Mouse (Mus musculus) frontal cortex, postnatal 36 days (tissue): ENCODE results near the gene Cep68.

Experiments used
- DNase-seq, 2 experiments: peaks; one replicate each; pipeline ENCODE4 v3.0.0; 2022; ENCODE audit warnings: low spot score in 2 of 2

The Cep68 gene

DNA sequence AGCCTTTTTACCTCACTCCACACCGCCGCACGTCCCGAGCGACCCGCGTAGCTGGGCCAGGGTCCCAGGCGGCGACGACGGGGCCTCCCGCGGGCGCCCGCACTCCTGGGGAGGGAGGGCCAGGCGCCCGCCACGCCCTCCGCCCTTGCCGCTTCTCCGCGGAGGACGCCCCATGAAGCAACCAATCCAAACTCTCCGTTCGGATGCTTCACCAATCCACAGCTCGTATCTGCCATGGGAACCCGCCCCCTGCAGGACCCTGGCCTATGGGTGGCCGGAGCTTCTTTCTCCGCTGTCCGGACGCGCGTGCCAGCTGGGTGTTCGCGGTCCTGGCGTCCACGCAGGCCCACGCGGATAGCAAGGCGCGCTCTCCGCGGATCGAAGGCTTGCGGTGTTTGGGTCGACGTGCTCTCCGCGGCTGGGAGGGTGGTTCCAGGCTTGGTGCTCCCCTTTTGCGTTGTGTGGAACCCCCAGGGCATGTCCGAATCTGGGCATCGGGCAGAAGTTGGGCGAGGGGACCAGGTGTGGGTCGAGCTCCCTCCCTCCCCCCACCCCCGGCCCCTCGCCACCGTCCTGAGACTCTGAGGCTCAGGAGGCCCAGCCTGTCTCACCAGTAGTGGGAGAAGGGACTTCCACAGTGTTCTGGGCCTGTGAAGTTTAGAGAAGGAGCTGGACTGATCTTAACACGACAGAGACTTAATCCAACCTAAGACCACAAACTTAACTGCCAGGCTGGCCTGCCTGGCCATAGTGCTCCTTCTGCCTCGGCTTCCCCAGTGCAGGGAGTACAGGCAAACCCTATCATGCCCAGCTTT, at the start of gene Cep68:
TSS of gene Cep68 (minus strand) at position 134 of the 815 bp plus-strand sequence.
- DNase-seq: peak; percentile 94 to 96

DNA sequence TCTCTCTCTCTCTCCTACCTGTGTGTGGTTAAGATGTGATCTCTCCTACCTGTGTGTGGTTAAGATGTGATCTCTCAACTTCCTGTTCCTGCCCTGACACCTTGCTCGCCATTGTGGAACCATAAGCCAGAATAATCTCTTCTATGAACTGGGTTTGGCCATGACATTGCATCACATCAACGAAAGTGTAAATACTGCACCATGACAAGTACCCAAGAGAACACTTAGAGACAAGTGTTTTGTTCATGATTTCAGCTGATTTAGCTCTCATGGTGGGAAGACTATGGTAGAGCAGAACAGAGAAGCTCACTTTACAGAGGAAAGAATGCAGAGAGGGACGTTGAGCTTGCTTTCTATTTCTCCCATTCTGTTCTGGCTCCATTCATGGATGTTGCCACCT, 35.2 kb upstream of the Cep68 start:
- no peak for DNase-seq

DNA sequence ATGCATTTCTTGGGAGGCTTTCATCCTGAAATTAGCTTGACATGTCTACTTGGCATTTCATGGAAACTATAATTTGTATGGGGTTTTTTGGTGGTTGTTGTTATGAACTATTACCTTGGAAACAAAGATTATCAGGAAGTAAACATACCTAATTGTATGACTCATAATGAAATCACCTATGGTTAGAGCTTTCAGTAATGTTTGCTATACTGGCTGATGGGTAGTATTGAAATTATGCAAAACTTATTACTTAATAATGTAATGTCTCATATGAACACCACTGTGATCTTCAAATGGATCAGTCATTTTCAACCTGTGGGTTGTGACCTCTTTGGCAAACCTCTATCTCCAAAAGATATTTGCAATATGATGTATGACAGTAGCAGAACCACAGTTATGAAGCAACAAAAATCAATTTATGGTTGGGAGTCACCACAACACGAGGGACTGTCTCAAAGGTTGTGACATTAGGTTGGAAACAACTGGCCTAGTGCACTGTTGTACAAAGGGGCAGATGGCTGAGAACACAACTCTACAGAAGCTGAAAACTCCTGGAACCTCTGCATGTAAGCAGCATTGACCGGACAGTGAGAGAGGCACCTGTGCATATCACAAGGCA, 33.5 kb upstream of the Cep68 start:
- DNase-seq: no peak

DNA sequence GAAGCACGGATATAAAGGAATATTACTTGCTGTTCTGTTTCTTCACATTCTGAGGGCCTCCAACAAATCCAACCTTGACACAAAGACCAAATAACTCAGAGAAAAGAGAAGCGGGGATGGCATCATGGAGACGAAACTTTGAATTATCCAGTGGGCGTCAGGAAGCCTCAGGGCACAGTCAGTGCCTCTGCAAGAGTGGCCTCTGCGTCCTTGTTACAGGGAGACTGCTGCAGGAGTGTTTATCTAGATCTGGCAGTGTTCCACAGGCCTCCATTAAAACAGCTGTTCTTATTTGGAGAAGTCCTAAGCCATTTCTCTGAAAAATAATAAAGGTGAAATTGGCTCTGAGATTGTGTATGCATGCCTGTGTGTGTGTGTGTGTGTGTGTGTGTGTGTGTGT, 31.8 kb upstream of the Cep68 start:
- no peak for DNase-seq

GRCm38 (mm10) chr11:20278702-20279101, 29.5 kb upstream of the Cep68 start:
- DNase-seq: no peak

DNA sequence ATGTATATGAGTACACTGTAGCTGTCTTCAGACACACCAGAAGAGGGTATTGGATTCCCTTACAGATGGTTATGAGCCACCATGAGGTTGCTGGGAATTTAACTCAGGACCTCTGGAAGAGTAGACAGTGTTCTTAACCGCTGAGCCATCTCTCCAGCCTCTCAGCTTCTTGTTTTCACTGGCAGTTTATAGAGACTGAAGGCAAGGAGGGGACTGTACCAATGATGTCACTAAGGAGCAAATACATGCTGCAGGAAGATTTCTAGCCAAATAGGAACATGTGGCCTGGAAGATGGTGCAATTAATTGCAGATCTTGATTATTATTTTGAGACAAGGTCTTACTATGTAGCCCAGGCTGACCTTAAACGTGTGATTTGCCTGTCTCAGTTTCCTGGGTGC, 27.9 kb upstream of the Cep68 start:
- no peak for DNase-seq

DNA sequence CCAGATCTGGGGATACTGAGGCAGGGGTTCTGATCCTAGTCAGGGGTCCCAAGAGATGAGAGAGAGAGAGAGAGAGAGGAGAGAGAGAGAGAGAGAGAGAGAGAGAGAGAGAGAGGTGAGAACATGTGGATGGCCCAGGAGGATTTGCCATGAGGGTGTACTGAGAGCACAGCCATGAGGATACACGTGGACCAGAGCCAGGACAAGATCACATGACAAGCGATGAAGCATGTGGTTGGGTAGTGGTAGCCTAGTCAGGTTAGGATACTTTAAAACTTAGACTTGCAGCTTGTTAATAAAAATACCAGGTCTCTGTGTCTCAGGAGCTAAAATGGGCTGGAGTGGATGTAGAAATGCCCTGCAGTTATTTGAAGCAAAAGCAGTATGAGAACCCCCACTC, 26.7 kb upstream of the Cep68 start:
- no peak for DNase-seq

DNA sequence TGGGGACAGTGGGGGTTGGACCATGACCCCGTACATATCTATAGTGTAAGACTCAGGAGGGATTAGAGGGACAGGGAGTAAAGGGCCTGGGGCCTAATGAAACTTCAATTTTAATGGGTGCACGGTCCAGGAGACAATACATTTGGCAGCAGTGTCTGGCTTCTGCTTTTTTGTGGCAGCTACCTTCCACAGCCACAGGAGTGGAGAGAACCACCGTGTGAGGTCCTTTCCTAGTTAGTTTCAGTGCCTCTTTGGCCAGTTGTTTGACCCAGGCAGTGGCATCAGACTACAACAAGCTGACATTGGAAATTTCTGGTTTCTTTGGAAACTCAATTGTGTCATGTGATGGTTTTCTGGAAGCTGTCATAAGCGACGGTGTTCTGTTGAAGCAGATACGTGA, 20.7 kb upstream of the Cep68 start:
- DNase-seq: no peak

DNA sequence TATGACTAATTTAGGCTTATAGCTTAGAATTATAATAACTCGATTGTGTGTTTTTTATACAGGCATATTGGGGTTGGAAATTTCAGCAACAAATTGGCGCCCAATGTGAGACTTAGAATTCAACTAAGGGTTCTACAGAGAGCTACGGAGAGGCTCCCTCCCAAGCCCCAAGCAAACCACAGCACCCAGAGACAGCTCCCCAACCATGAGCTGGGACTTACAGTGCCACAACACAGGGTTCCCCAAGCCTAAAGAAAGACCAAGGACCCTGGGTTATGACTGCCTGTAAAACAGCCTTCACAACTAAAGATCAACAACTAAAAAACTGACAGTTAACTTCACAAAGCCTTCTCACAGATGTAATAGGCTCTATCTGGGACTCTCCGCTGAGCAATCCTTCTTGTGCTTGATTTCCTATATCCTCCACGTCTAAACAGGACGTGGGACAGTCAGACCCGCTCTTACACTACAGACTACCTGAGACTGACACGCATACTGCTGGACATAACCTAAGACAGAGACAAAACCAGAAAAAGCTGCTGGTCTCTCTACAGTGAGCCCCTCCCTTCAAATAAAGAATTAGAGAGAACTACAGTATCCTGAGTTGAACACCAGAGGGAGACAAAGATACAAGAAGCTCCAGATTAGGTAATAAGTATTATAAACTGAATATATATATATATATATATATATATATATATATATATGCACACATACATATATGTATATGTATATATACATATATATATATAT, 13.6 kb upstream of the Cep68 start:
- DNase-seq: no peak

GRCm38 (mm10) chr11:20254791-20255190, 5.6 kb upstream of the Cep68 start:
- no peak for DNase-seq

DNA sequence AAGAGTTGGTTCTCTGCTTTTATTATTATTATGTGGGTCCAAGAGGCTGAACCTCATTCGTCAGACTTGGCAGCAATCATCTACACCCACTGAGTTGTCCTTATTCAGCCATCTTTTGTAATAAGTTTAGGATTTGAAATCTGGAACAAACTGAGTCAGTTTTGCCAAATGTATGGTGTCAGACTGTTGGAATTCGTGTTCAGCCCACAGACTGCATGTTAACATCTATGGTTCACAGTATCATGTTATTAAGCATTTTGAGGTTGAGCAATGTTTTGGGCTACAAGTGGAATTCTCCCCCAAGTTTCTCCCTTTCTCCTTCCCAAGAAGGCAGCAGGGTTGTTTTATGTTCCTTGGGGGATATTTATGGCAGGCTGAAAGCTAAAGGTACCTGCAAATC, 3.9 kb upstream of the Cep68 start:
- no peak for DNase-seq

GRCm38 (mm10) chr11:20250476-20251178, 1.4 kb upstream of the Cep68 start:
- no peak for DNase-seq

DNA sequence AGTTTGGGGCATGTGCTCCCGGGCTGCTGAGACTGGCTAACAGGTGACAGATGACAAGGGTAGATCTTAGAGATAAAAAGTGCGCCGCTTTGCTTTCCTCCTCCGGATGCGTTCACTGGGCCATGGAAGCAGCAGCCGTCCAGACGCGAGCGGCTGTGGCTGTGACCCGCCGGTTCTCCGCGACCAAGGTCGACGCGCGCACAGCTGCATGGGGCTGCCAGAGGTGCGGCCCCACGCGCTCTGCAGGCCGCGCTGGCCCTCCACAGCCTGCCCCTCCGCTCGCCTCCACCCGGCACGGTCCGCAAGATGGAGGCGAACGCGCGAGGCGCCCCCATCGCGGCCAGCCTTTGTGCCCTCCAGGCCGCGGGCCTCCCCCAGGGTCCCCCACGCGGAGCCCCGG, 389 bp downstream of the Cep68 start:
- no peak for DNase-seq

- no peak for DNase-seq
Observed at GRCm38 (mm10) chr11:20248277-20248676, 952 bp downstream of the Cep68 start.

GRCm38 (mm10) chr11:20247146-20247855, 1.9 kb downstream of the Cep68 start:
- DNase-seq: no peak

GRCm38 (mm10) chr11:20246616-20247015, 2.6 kb downstream of the Cep68 start:
- DNase-seq: no peak

DNA sequence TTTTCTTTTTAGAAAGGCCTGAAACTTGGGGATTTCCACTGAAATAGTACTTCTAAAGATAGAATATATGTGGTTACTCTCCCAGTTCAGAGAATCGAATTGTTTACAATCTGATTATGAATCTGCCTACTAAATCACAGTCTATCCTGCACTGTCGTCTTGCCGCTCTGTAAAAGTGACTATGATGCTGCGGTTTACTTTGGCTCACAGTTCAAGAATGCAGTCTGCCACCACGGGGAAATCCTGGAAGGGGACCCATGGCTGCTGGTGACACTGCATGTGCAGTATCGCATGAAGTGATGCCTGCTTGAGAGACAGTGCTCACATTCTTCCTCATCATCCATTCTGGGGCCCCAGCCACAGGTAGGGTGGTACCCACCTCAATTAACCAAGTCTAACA, 3.9 kb downstream of the Cep68 start:
- no peak for DNase-seq

GRCm38 (mm10) chr11:20244336-20245290, 4.6 kb downstream of the Cep68 start:
- no peak for DNase-seq

- no peak for DNase-seq
Observed at GRCm38 (mm10) chr11:20243214-20243913, 5.9 kb downstream of the Cep68 start.
